Mouse (Mus musculus) gastrocnemius, adult 2 months (tissue): ENCODE data around the gene Nfatc4. TPM values are rescaled to one million over a fixed set of nuclear protein-coding genes. Genes with fewer than 3 reads are reported as not detected.

ENCODE experiments used
- DNase-seq: peaks from one replicate; pipeline ENCODE4 v3.0.0; 2022
- H3K27ac ChIP-seq: fragments of 200-600 bp; 2 replicates; pipeline ENCODE4 v1.8.1; 2022; ENCODE audit warnings: mild to moderate bottlenecking
- H3K4me3 ChIP-seq: fragments of 200-600 bp; 2 replicates; pipeline ENCODE4 v1.8.1; 2022; ENCODE audit warnings: mild to moderate bottlenecking, moderate library complexity
- CTCF ChIP-seq: fragments of 200-600 bp; IDR thresholded peaks from 2 replicates; pipeline ENCODE4 v1.8.1; 2022; ENCODE audit warnings: antibody characterized with exemption, mild to moderate bottlenecking, moderate library complexity
- intact Hi-C: fragments of 180-260 bp; cut with DNase I; formaldehyde crosslinking; loops from one replicate; pipeline ENCODE4 v1.15.1; 2025
- long read RNA-seq, 2 experiments: library from polyadenylated mRNA; stranded (forward); transcript quantifications; one replicate each; pipeline ENCODE4 v2.0.0; 2021
- total RNA-seq, 2 experiments: library from RNA; stranded (reverse); gene quantifications; 2 replicates each; pipeline ENCODE4 v1.2.3; 2021

Gene Nfatc4
- total RNA-seq: 1 to 10 TPM; 3.4 to 3.8 TPM
- long read RNA-seq, experiment 1, partial matches to known transcripts: 0 of 1 reads
- long read RNA-seq, experiment 1, other reads (novel, unspliced or antisense): 0 of 1 reads
- long read RNA-seq, experiment 2, partial matches to known transcripts: 0 of 3 reads
- long read RNA-seq, experiment 2, other reads (novel, unspliced or antisense): 1 of 3 reads

GRCm38 (mm10) chr14:55822991-55823762 lies at the start of gene Nfatc4:
Gene Nfatc4, plus strand, starts transcription at chr14:55823144.
- TF ChIP-seq CTCF: no peak
- peak; percentile 93 for DNase-seq
- intact Hi-C loops: loop anchor here (1.0 to 2.0 kb wide), 3 partner anchors 40 to 95 kb away; no protein-coding TSS in a partner anchor
- H3K4me3 ChIP-seq: peak within 1 kb of the TSS; percentile 83
- peak within 1 kb of the TSS; percentile 92 for H3K27ac ChIP-seq

- Histone ChIP-seq H3K27ac (no peak overlapping the region), H3K4me3 (no peak overlapping the region)
- no peak for TF ChIP-seq CTCF
- peak; percentile 5 for DNase-seq
- intact Hi-C loops: no loop called here
These were observed 46.2 kb upstream of the Nfatc4 start for GRCm38 (mm10) chr14:55776711-55777110.

GRCm38 (mm10) chr14:55777176-55777575 lies 45.8 kb upstream of the Nfatc4 start:
- no peak for TF ChIP-seq CTCF
- H3K4me3 ChIP-seq: no peak overlapping the region
- DNase-seq: peak; percentile 1
- intact Hi-C loops: no loop called here
- H3K27ac ChIP-seq: no peak overlapping the region

DNA sequence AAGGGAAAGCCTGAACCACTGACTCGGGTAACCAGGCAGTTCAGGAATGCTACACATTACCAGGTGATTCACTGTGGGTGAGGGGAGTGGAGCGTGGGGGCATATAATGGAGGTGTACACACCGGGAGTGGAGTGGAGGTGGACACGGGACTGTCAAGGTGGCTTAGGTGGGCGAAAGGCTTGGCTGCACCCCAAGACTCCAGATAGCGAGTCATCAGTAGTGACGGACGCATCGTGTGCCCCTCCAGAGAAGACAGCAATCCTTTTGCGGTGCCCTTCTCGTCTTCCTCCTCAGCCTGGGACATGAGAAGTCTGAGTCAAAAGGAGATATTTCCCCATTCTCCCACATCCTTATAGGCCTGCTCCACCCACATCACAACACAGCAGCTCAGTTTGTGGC lies 45.1 kb upstream of the Nfatc4 start:
- intact Hi-C loops: no loop called here
- Histone ChIP-seq H3K4me3 (no peak overlapping the region), H3K27ac (no peak overlapping the region)
- peak; percentile 10 for DNase-seq
- no peak for TF ChIP-seq CTCF

DNA sequence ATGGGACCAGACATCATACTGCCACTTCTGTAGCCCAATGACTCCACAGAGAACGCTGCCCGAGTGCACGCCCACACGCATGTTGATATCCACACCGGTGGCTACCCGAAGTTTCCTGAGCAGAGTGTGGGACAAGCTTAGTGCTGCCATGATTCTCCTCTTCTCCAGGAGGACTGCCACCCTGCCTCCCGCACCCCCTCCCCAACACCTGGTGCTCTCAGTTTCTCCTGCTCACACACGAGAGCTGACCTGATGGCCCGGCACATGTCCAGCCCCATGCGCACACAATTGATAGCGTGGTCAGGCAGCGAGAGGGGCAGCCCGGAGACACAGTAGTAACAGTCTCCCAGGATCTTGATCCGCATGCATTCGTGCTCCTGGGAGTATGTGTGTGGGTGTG lies 44.3 kb upstream of the Nfatc4 start:
- intact Hi-C loops: no loop called here
- no peak for TF ChIP-seq CTCF
- Histone ChIP-seq H3K27ac (no peak overlapping the region), H3K4me3 (no peak overlapping the region)
- DNase-seq: peak; percentile 16

DNA sequence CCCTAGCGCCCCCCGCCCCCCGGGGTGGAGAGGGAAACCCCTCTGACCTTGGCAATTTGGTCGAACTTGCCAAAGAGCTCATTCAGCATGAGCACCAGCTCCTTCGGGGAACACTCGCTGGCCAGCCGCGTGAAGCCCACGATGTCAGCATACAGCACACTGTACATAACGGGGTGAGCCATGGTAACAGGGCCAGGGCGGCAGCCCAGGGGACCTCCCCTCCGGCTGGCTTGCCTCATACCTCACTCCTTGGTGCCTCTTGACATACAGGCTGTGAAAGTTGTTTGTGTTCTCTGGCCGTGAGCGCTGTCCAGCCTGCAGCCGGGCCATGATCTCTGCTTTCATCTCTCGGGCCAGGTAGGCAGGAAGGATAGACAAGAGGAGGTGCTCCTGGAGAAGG lies 43.3 kb upstream of the Nfatc4 start:
- Histone ChIP-seq H3K4me3 (no peak overlapping the region), H3K27ac (no peak overlapping the region)
- DNase-seq: peak; percentile 15
- TF ChIP-seq CTCF: no peak
- intact Hi-C loops: loop anchor here (2.0 kb wide), 1 partner anchor 85 kb away; no protein-coding TSS in a partner anchor

GRCm38 (mm10) chr14:55780736-55781135 lies 42.2 kb upstream of the Nfatc4 start:
- peak; percentile 17 for DNase-seq
- H3K27ac ChIP-seq: no peak overlapping the region
- no peak for TF ChIP-seq CTCF
- H3K4me3 ChIP-seq: no peak overlapping the region
- intact Hi-C loops: loop anchor here (2.0 kb wide), 1 partner anchor 84 kb away; no protein-coding TSS in a partner anchor

GRCm38 (mm10) chr14:55781310-55781709 lies 41.6 kb upstream of the Nfatc4 start:
- Histone ChIP-seq H3K4me3 (peak overlapping the region; percentile 81), H3K27ac (peak overlapping the region; percentile 87)
- DNase-seq: peak; percentile 66
- TF ChIP-seq CTCF: peak; percentile 99
- intact Hi-C loops: loop anchor here (2.0 kb wide), 1 partner anchor 83 kb away; no protein-coding TSS in a partner anchor

- no peak for DNase-seq
- no peak for TF ChIP-seq CTCF
- peak overlapping the region; percentile 87 for H3K27ac ChIP-seq
- intact Hi-C loops: loop anchor here (2.0 kb wide), 1 partner anchor 40 kb away; the partner anchor contains the start of gene Nfatc4
- H3K4me3 ChIP-seq: peak overlapping the region; percentile 81
These were observed 40.5 kb upstream of the Nfatc4 start for GRCm38 (mm10) chr14:55782361-55782960.

GRCm38 (mm10) chr14:55783171-55783957 lies 39.6 kb upstream of the Nfatc4 start:
- intact Hi-C loops: loop anchor here (2.0 kb wide), 1 partner anchor 39 kb away; the partner anchor contains the start of gene Nfatc4

DNA sequence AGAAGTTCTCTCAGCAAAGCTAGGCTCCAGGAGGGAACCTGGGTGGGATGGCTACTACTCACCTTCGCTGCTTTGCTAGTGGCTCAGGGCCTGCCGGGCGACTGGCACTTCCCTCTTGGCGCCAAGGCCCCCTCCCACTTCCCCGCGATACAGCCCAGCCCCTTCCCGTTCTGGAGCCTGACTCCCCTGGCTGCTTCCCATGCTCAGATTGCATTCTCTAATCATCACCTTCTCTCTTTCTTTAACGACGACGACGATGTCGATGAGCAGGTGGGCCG lies 39.0 kb upstream of the Nfatc4 start, which contains the start of gene Adcy4:
TSS of gene Adcy4 (minus strand) at position 138 of the 278 bp plus-strand sequence.
- intact Hi-C loops: loop anchor here (2.0 kb wide), 1 partner anchor 39 kb away; the partner anchor contains the start of gene Nfatc4
- Histone ChIP-seq H3K27ac (peak within 1 kb of the TSS; percentile 87), H3K4me3 (peak within 1 kb of the TSS; percentile 81)
- TF ChIP-seq CTCF: no peak
- peak; percentile 51 for DNase-seq

More at GRCm38 (mm10) chr14:55783171-55783957, 39.6 kb upstream of the Nfatc4 start:
- DNase-seq: peak; percentile 43
- no peak for TF ChIP-seq CTCF
- peak overlapping the region; percentile 87 for H3K27ac ChIP-seq
- H3K4me3 ChIP-seq: peak overlapping the region; percentile 81

DNA sequence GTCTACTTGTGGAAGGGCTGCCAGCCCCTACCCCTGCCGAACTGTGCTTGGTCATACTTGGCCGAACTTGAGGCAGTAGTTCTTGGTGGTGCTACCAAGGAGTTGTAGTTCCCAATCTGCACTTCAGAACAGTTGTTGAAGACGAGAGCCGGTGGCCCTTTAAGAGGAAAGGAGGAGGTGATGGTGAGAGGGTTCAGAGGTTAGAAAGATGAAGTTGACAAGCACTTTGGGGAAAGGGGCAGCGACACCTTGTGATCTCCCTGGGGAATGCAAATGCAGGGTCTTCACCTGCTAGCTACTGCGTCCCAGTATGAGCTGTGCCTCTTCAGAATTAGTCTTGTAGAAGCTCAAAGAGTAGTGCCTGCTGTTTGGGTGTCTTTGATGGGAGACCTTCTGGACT lies 37.7 kb upstream of the Nfatc4 start:
- intact Hi-C loops: no loop called here
- DNase-seq: no peak
- peak overlapping the region; percentile 87; the same call in 1 of the 2 replicates for H3K27ac ChIP-seq
- H3K4me3 ChIP-seq: no peak overlapping the region
- no peak for TF ChIP-seq CTCF
